Mouse (Mus musculus): ENCODE measurements around the gene Olfr681. TPM values are rescaled to one million over a fixed set of nuclear protein-coding genes. Genes with fewer than 3 reads are reported as not detected.
"Not testable (repeated sequence)": the region's sequence is repeated elsewhere in the genome, so short reads cannot be mapped to it uniquely, and the experiment has no call there.

Gene Olfr681
- polyA plus RNA-seq (2015; fragmentation: Nextera tagmentation; extraction: Ambion mirVana) = not detected in 2 replicates

DNA sequence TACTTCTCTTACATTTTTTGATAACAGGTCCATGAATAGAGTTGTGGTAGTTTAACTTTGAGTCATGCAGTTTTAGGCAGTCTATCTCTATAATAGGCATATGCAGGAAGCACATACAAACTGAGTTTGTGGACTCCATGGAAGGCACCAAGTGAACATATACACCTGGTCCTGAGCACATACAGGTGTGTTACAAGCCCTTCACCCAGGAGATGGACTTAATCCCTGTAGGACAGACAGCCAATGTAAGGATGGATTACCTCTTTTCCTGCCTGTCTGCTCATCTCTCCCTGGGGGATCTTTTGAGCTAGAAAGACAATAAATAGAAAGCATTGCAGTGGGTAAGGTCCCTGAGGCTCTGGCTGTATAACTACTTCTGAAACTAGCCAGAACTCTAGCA lies at the start of gene Olfr681:
Olfr681 (plus strand) TSS at position 301 of the 400 bp plus-strand sequence.
- Histone ChIP-seq H3K36me3 (ENCODE audit: poor library complexity, severe bottlenecking) (no peaks in the 10 kb centered on the region), H3K9ac (no peak within 1 kb of the TSS), H3K27me3 (no peaks in the 10 kb centered on the region), H3K4me3 (no peak within 1 kb of the TSS), H3K4me1 (no peaks in the 10 kb centered on the region), H3K27ac (no peak within 1 kb of the TSS), H3K4me2 (no peak within 1 kb of the TSS), H3K9me3 (replicated peaks) (no peaks in the 10 kb centered on the region)
- ATAC-seq = no peak

DNA sequence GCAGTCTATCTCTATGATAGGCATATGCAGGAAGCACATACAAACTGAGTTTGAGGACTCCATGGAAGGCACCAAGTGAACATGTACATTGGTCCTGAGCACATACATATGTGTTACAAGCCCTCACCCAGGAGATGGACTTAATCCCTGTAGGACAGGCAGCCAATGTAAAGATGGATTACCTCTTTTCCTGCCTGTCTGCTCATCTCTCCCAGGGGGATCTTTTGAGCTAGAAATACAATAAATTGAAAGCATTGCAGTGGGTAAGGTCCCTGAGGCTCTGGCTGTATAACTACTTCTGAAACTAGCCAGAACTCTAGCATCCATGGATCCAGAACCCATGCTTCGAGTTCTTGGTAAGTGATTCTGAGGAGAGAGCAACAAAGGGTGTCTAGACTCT lies 35.7 kb upstream of the Olfr681 start, which contains the start of gene Olfr679:
Olfr679 (plus strand) TSS at position 301 of the 400 bp plus-strand sequence.
- no peak within 1 kb of the TSS for H3K27ac ChIP-seq
- ATAC-seq = no peak
- no peaks in the 10 kb centered on the region for H3K4me1 ChIP-seq
- H3K27me3 ChIP-seq = no peaks in the 10 kb centered on the region
- WGBS = 72% methylated on average over 1 of the region's 1 CpGs
- H3K9me3 ChIP-seq (replicated peaks) = no peaks in the 10 kb centered on the region
- H3K9ac ChIP-seq = no peak within 1 kb of the TSS
- H3K4me2 ChIP-seq = no peak within 1 kb of the TSS
- no peak within 1 kb of the TSS for H3K4me3 ChIP-seq
- H3K36me3 ChIP-seq (ENCODE audit: poor library complexity, severe bottlenecking) = no peaks in the 10 kb centered on the region

- H3K4me1 ChIP-seq; H3K27me3 ChIP-seq; ATAC-seq; H3K36me3 ChIP-seq (ENCODE audit: poor library complexity, severe bottlenecking); H3K9ac ChIP-seq; H3K27ac ChIP-seq; H3K9me3 ChIP-seq (replicated peaks); H3K4me3 ChIP-seq; H3K4me2 ChIP-seq: not testable (repeated sequence)
Measured at GRCm38 (mm10) chr7:105092717-105093116, 23.9 kb upstream of the Olfr681 start, which contains the start of gene Olfr680-ps1. Gene Olfr680-ps1, minus strand, starts transcription at chr7:105092817.

DNA sequence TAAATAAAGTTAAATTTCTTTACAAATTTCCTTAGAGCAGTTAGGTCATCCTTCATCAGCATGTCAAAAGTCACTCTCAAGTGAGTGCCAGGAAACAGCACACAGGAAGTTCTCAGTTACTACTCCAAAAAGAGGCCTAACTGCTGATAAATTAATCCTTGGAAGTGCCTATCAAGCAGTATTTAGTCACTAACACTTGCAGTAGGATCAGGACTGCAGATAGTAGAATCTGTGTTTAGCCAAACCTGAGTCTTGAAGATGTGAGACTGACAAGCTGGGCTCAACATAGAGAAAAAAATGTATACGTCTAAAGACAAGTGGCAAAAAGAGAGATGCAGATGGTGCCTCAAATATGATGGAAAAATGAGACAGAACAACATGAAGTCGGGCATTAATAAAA lies 24.6 kb downstream of the Olfr681 start:
- H3K9ac ChIP-seq = no peak overlapping the region
- no peaks in the 10 kb centered on the region for H3K36me3 ChIP-seq (ENCODE audit: poor library complexity, severe bottlenecking)
- H3K27ac ChIP-seq = no peak overlapping the region
- ATAC-seq = no peak
- no peaks in the 10 kb centered on the region for H3K9me3 ChIP-seq (replicated peaks)
- 82% methylated on average over 2 of the region's 2 CpGs for WGBS
- no peak overlapping the region for H3K4me2 ChIP-seq
- no peaks in the 10 kb centered on the region for H3K4me1 ChIP-seq
- no peak overlapping the region for H3K4me3 ChIP-seq
- H3K27me3 ChIP-seq = no peaks in the 10 kb centered on the region

DNA sequence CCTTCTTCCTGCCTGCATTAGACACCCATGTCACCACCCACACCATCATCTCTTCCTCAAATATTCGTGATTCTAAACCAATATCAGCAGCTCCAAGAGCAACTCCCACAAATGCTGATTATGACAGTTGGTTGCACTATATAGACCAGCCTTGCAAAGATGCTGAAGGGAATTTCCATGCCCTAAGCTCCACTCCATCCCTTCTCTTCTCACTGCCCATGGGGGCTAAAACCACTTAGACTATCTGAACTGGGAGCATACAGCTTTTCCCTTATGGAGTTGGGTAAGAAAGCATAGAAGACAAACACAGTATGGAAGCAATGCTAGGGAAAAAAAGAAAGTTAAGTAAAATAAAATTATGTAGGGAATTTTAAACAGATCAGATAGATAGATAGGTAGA lies 30.3 kb downstream of the Olfr681 start, which contains the start of gene Olfr683:
Olfr683 (minus strand) TSS at position 101 of the 400 bp plus-strand sequence.
- no peaks in the 10 kb centered on the region for H3K4me1 ChIP-seq
- no peak within 1 kb of the TSS for H3K4me2 ChIP-seq
- no peaks in the 10 kb centered on the region for H3K27me3 ChIP-seq
- H3K9ac ChIP-seq = no peak within 1 kb of the TSS
- 61% methylated on average over 1 of the region's 1 CpGs for WGBS
- H3K36me3 ChIP-seq (ENCODE audit: poor library complexity, severe bottlenecking) = no peaks in the 10 kb centered on the region
- H3K27ac ChIP-seq = no peak within 1 kb of the TSS
- H3K4me3 ChIP-seq = no peak within 1 kb of the TSS
- no peaks in the 10 kb centered on the region for H3K9me3 ChIP-seq (replicated peaks)
- ATAC-seq = no peak

DNA sequence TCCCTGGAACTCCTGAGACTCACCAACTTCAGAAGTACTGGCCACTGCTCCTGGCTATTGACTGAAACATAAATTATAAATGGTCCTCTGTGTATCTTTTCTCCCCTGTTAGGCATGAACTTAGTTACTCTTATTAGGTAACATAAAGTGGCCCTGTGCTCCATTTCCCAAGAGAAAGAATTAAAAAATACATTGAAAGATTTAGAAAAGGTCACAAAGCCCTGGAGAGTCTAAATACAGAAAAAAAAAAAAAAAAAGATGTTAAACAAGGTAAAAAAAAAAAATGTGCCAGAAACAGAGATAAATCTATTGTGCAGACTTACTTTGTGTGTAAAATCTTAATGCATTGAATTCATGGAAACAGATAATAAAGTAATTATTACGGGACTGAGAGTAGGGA lies 46.9 kb downstream of the Olfr681 start, which contains the start of gene Olfr684:
Olfr684 (minus strand) TSS at position 101 of the 400 bp plus-strand sequence.
- no peak for ATAC-seq

DNA sequence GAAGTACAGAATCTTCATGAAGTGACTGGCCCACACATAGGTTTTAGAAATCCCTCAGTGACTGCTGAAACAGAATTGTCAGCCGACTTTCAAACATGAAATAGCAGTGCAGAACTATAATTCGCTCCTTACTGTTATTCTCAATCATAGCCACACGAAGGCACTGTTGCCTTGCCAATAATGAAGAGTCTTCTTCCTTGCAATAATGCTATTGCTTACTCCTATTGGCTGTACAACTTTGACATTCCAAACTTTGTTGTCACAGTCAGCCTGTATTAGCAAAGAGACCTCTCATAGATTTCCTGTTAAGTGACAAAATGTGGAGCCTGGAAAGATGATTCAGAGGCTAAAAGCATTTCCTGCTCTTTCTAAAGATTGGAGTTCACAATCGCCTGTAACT lies 54.1 kb downstream of the Olfr681 start:
- H3K9ac ChIP-seq = no peak overlapping the region
- no peaks in the 10 kb centered on the region for H3K36me3 ChIP-seq (ENCODE audit: poor library complexity, severe bottlenecking)
- no peak overlapping the region for H3K4me3 ChIP-seq
- H3K27ac ChIP-seq = no peak overlapping the region
- 59% methylated on average over 4 of the region's 4 CpGs for WGBS
- ATAC-seq = no peak
- no peaks in the 10 kb centered on the region for H3K4me1 ChIP-seq
- H3K27me3 ChIP-seq = no peaks in the 10 kb centered on the region
- H3K4me2 ChIP-seq = no peak overlapping the region
- no peaks in the 10 kb centered on the region for H3K9me3 ChIP-seq (replicated peaks)

More for the DNA sequence above, 46.9 kb downstream of the Olfr681 start, which contains the start of gene Olfr684:
- Histone ChIP-seq H3K4me3 (no peak within 1 kb of the TSS), H3K4me1 (no peaks in the 10 kb centered on the region), H3K9me3 (replicated peaks) (no peaks in the 10 kb centered on the region), H3K27me3 (no peaks in the 10 kb centered on the region), H3K27ac (no peak within 1 kb of the TSS), H3K4me2 (no peak within 1 kb of the TSS), H3K9ac (no peak within 1 kb of the TSS), H3K36me3 (ENCODE audit: poor library complexity, severe bottlenecking) (no peaks in the 10 kb centered on the region)
- 74% methylated on average over 1 of the region's 1 CpGs for WGBS

Other genes starting within 250 kb of the Olfr681 start
- not detected in 2 replicates for gene Olfr665, start 238.8 kb upstream of the Olfr681 start, polyA plus RNA-seq (2015; fragmentation: Nextera tagmentation; extraction: Ambion mirVana)
- gene Olfr666, start 220.9 kb upstream of the Olfr681 start, polyA plus RNA-seq (2015; fragmentation: Nextera tagmentation; extraction: Ambion mirVana) = not detected in 2 replicates
- not detected in 2 replicates for gene Olfr667, start 195.4 kb upstream of the Olfr681 start, polyA plus RNA-seq (2015; fragmentation: Nextera tagmentation; extraction: Ambion mirVana)
- gene Olfr668, start 188.8 kb upstream of the Olfr681 start, polyA plus RNA-seq (2015; fragmentation: Nextera tagmentation; extraction: Ambion mirVana) = not detected in 2 replicates
- gene Olfr669, start 182.6 kb upstream of the Olfr681 start, polyA plus RNA-seq (2015; fragmentation: Nextera tagmentation; extraction: Ambion mirVana) = not detected in 2 replicates
- gene Olfr670, start 154.2 kb upstream of the Olfr681 start, polyA plus RNA-seq (2015; fragmentation: Nextera tagmentation; extraction: Ambion mirVana) = not detected in 2 replicates
- gene Olfr671, start 137.7 kb upstream of the Olfr681 start, polyA plus RNA-seq (2015; fragmentation: Nextera tagmentation; extraction: Ambion mirVana) = not detected in 2 replicates
- gene Olfr672, start 114.8 kb upstream of the Olfr681 start, polyA plus RNA-seq (2015; fragmentation: Nextera tagmentation; extraction: Ambion mirVana) = not detected in 2 replicates
- gene Olfr675, start 88.4 kb upstream of the Olfr681 start, polyA plus RNA-seq (2015; fragmentation: Nextera tagmentation; extraction: Ambion mirVana) = not detected in 2 replicates
- not detected in 2 replicates for gene Olfr676, start 84.1 kb upstream of the Olfr681 start, polyA plus RNA-seq (2015; fragmentation: Nextera tagmentation; extraction: Ambion mirVana)
- gene Olfr677, start 65.5 kb upstream of the Olfr681 start, polyA plus RNA-seq (2015; fragmentation: Nextera tagmentation; extraction: Ambion mirVana) = not detected in 2 replicates
- not detected in 2 replicates for gene Olfr678, start 52.4 kb upstream of the Olfr681 start, polyA plus RNA-seq (2015; fragmentation: Nextera tagmentation; extraction: Ambion mirVana)
- not detected in 2 replicates for gene Olfr679, start 35.6 kb upstream of the Olfr681 start, polyA plus RNA-seq (2015; fragmentation: Nextera tagmentation; extraction: Ambion mirVana)
- not detected in 2 replicates for gene Olfr680-ps1, start 24.0 kb upstream of the Olfr681 start, polyA plus RNA-seq (2015; fragmentation: Nextera tagmentation; extraction: Ambion mirVana)
- not detected in 2 replicates for gene Olfr683, start 30.2 kb downstream of the Olfr681 start, polyA plus RNA-seq (2015; fragmentation: Nextera tagmentation; extraction: Ambion mirVana)
- gene Olfr684, start 46.8 kb downstream of the Olfr681 start, polyA plus RNA-seq (2015; fragmentation: Nextera tagmentation; extraction: Ambion mirVana) = not detected in 2 replicates
- not detected in 2 replicates for gene Olfr685, start 69.2 kb downstream of the Olfr681 start, polyA plus RNA-seq (2015; fragmentation: Nextera tagmentation; extraction: Ambion mirVana)
- not detected in 2 replicates for gene Olfr686, start 90.6 kb downstream of the Olfr681 start, polyA plus RNA-seq (2015; fragmentation: Nextera tagmentation; extraction: Ambion mirVana)
- gene Olfr688, start 171.3 kb downstream of the Olfr681 start, polyA plus RNA-seq (2015; fragmentation: Nextera tagmentation; extraction: Ambion mirVana) = not detected in 2 replicates
- not detected in 2 replicates for gene Olfr689, start 194.3 kb downstream of the Olfr681 start, polyA plus RNA-seq (2015; fragmentation: Nextera tagmentation; extraction: Ambion mirVana)
- not detected in 2 replicates for gene Olfr690, start 217.3 kb downstream of the Olfr681 start, polyA plus RNA-seq (2015; fragmentation: Nextera tagmentation; extraction: Ambion mirVana)
- gene Olfr691, start 225.4 kb downstream of the Olfr681 start, polyA plus RNA-seq (2015; fragmentation: Nextera tagmentation; extraction: Ambion mirVana) = not detected in 2 replicates